ENCODE assay signal across 8 mouse cellular contexts in the genomic region with DNA sequence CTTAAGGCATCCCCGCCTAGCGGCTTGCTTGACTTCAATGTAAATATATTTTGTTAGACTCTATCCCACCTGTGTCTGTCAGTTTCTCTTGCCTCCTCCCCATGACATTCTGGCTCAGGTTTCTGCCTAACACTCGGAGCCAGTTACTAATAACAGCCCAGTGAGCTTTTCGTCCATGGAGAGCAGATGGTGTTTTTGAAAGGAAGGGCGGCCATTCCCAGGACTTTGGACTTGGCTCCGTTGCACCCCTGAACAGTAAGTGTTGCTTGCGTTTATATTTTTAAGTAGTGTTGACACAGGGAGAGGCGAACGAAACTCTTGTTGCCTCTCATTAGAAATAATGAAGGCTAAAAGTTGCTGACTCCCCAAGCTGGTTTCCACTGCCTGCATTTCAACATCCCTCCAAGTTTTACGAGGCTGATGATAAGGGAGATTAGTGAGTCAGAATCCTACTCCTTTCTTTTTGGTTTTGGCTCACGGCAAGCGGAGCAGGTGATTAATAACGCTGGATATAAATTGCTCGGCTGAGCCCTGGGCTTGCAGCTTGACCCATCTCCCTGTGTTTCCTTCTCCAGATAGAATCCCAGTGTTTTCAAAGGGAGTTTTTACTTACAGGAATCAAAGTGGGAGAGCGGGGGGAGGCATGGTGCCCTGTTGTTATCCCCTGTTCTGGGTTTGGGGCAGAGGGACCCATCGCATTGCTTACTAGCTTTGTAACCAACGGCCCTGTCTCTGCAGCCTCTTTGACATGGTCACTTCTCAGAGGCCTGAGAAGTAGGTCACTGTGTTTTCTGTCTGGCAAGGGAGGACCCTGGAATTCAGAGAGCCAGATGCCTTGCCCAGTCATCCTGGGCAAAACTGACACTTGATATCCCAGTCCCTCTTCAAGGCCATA. TPM values are rescaled to one million over a fixed set of nuclear protein-coding genes. Genes with fewer than 3 reads are reported as not detected.
DNase-seq lines count a peak whose midpoint lies in the region; ATAC-seq lines count a peak whose summit lies in the region.

A gene (plus strand): TSS at position 160 of the 895 bp plus-strand sequence.

- H3K9ac ChIP-seq in heart, embryonic 16.5 days (ENCODE audit: low read length): no peak within 1 kb of the TSS
- H3K9ac ChIP-seq in heart, embryonic 12.5 days: no peak within 1 kb of the TSS
- no peak within 1 kb of the TSS for H3K9ac ChIP-seq in embryonic facial prominence, embryonic 11.5 days (replicated peaks; ENCODE audit: low read length)
- H3K9ac ChIP-seq in midbrain, embryonic 15.5 days: no peak within 1 kb of the TSS

- no peaks in the 10 kb centered on the region for H3K9me3 ChIP-seq in heart, embryonic 16.5 days (replicated peaks; ENCODE audit: control insufficient read depth, low read length)
- H3K9me3 ChIP-seq in heart, embryonic 12.5 days (replicated peaks): no peaks in the 10 kb centered on the region
- no peaks in the 10 kb centered on the region for H3K9me3 ChIP-seq in embryonic facial prominence, embryonic 11.5 days (replicated peaks; ENCODE audit: control insufficient read depth, low read length)
- H3K9me3 ChIP-seq in midbrain, embryonic 15.5 days: no peaks in the 10 kb centered on the region

- no peak within 1 kb of the TSS; the same call in 1 of the 2 replicates for H3K27ac ChIP-seq in heart, embryonic 16.5 days (ENCODE audit: low read length)
- no peak within 1 kb of the TSS for H3K27ac ChIP-seq in heart, embryonic 12.5 days (ENCODE audit: poor library complexity, severe bottlenecking)
- H3K27ac ChIP-seq in embryonic facial prominence, embryonic 11.5 days (replicated peaks; ENCODE audit: low read depth, low read length): no peak within 1 kb of the TSS
- no peak within 1 kb of the TSS for H3K27ac ChIP-seq in midbrain, embryonic 15.5 days

- H3K4me3 ChIP-seq in heart, embryonic 16.5 days (ENCODE audit: low read length): no peak within 1 kb of the TSS
- H3K4me3 ChIP-seq in heart, embryonic 12.5 days: no peak within 1 kb of the TSS
- no peak within 1 kb of the TSS for H3K4me3 ChIP-seq in embryonic facial prominence, embryonic 11.5 days (ENCODE audit: low read depth, low read length)
- no peak within 1 kb of the TSS for H3K4me3 ChIP-seq in midbrain, embryonic 15.5 days

- 0 out of 2 replicates have a peak, but pooled peaks cover 4% of the 10 kb centered on the region for H3K4me1 ChIP-seq in heart, embryonic 16.5 days (ENCODE audit: control insufficient read depth, insufficient read depth, low read length)
- no peaks in the 10 kb centered on the region for H3K4me1 ChIP-seq in heart, embryonic 12.5 days (replicated peaks)
- H3K4me1 ChIP-seq in embryonic facial prominence, embryonic 11.5 days (ENCODE audit: control insufficient read depth, insufficient read depth, low read length): no peaks in the 10 kb centered on the region
- H3K4me1 ChIP-seq in midbrain, embryonic 15.5 days: 0 out of 2 replicates have a peak, but pooled peaks cover 2% of the 10 kb centered on the region

- DNase-seq in adrenal gland, adult 8-10 months: peak; percentile 55
- peak; percentile 14 for DNase-seq in embryonic facial prominence, embryonic 11.5 days (ENCODE audit: low spot score)
- DNase-seq in kidney, postnatal 10 days: peak; percentile 24
- no peak for DNase-seq in thymus, postnatal 0 days (ENCODE audit: low spot score)

- H3K4me2 ChIP-seq in heart, embryonic 16.5 days (ENCODE audit: low read depth, low read length): peak within 1 kb of the TSS; percentile 23; the same call in 1 of the 2 replicates
- H3K4me2 ChIP-seq in heart, embryonic 12.5 days: no peak within 1 kb of the TSS
- no peak within 1 kb of the TSS for H3K4me2 ChIP-seq in embryonic facial prominence, embryonic 11.5 days (ENCODE audit: low read depth, low read length)
- H3K4me2 ChIP-seq in midbrain, embryonic 15.5 days: no peak within 1 kb of the TSS

- no peak; the same call in 1 of the 2 replicates for ATAC-seq in heart, embryonic 16.5 days (replicated peaks; ENCODE audit: extremely low read depth, insufficient read depth, low FRiP score)
- no peak for ATAC-seq in heart, embryonic 12.5 days (ENCODE audit: insufficient number of reproducible peaks, low FRiP score)
- no peak for ATAC-seq in embryonic facial prominence, embryonic 11.5 days (replicated peaks; ENCODE audit: insufficient number of reproducible peaks, low FRiP score, low TSS enrichment, low read depth)
- no peak for ATAC-seq in frontal cortex, adult (ENCODE audit: low TSS enrichment)
- ATAC-seq in midbrain, embryonic 15.5 days (replicated peaks): no peak

- H3K36me3 ChIP-seq in heart, embryonic 16.5 days (ENCODE audit: control insufficient read depth, insufficient read depth): no peaks in the 10 kb centered on the region
- no peaks in the 10 kb centered on the region for H3K36me3 ChIP-seq in heart, embryonic 12.5 days
- H3K36me3 ChIP-seq in embryonic facial prominence, embryonic 11.5 days (replicated peaks; ENCODE audit: control insufficient read depth, insufficient read depth, low read depth, low read length): no peaks in the 10 kb centered on the region
- no peaks in the 10 kb centered on the region for H3K36me3 ChIP-seq in midbrain, embryonic 15.5 days (replicated peaks)

- no peaks in the 10 kb centered on the region for H3K27me3 ChIP-seq in heart, embryonic 16.5 days (ENCODE audit: control insufficient read depth, insufficient read depth, low read length)
- no peaks in the 10 kb centered on the region for H3K27me3 ChIP-seq in heart, embryonic 12.5 days (replicated peaks)
- H3K27me3 ChIP-seq in embryonic facial prominence, embryonic 11.5 days (ENCODE audit: control insufficient read depth, insufficient read depth, low read length): no peaks in the 10 kb centered on the region
- H3K27me3 ChIP-seq in midbrain, embryonic 15.5 days (replicated peaks): no peaks in the 10 kb centered on the region

- 51% methylated on average over 17 of the region's 17 CpGs for WGBS in heart, embryonic 16.5 days
- 63% methylated on average over 17 of the region's 17 CpGs for WGBS in heart, embryonic 12.5 days
- WGBS in embryonic facial prominence, embryonic 11.5 days: 54% methylated on average over 17 of the region's 17 CpGs
- 67% methylated on average over 17 of the region's 17 CpGs for WGBS in midbrain, embryonic 15.5 days

RNA-seq across cellular contexts. Expression of the gene that starts here (rescaled TPM):
- polyA plus RNA-seq in heart, embryonic 16.5 days (2015; fragmentation: Nextera tagmentation; extraction: Ambion mirVana): 0.64 and 1.9 TPM in 2 replicates
- polyA plus RNA-seq in heart, embryonic 12.5 days (2016; fragmentation: Nextera tagmentation; extraction: Ambion mirVana): 0.45 and 0.90 TPM in 2 replicates
- under 1 TPM in 1 of 4 experiments, not detected in 3; 0.89 TPM for total RNA-seq in adrenal gland, adult 8-10 months (2022)
- 3.9 and 6.1 TPM in 2 replicates for polyA plus RNA-seq in embryonic facial prominence, embryonic 11.5 days (2014; fragmentation: Nextera tagmentation; extraction: Ambion mirVana)
- polyA plus RNA-seq in thymus, postnatal 0 days (2015; fragmentation: Nextera tagmentation; extraction: Ambion mirVana): 2.4 and 3.0 TPM in 2 replicates
- polyA plus RNA-seq in midbrain, embryonic 15.5 days (2015; fragmentation: Nextera tagmentation; extraction: Ambion mirVana): 1.2 and 1.9 TPM in 2 replicates

Comparison
In these comparisons a context has a peak if more than half of its experiments do, and no peak if none do; other contexts are left out.
1. Peak in DNase-seq in adrenal gland, adult 8-10 months; RNA of the gene not detected or under 1 TPM.